Mouse (Mus musculus) limb, embryonic 12.5 days (tissue): ENCODE results near the gene Aif1. TPM values are rescaled to one million over a fixed set of nuclear protein-coding genes. Genes with fewer than 3 reads are reported as not detected.

Experiments used
- ATAC-seq: fragments of 200-750 bp; cut with Nextera tagmentation; 2 replicates; pipeline ENCODE4 v1.8.0; 2017; ENCODE audit warnings: low read depth, moderate TSS enrichment; ENCODE audit not compliant: insufficient number of reproducible peaks, insufficient read depth, low FRiP score, low TSS enrichment
- H3K27ac ChIP-seq: fragments of 300-500 bp; sonication (generic); 2 replicates; pipeline ENCODE4 v1.5.1; 2016; ENCODE audit warnings: mild to moderate bottlenecking, moderate library complexity
- H3K27me3 ChIP-seq: fragments of 300-500 bp; sonication (generic); 2 replicates; pipeline ENCODE4 v1.6.1; 2016; ENCODE audit warnings: mild to moderate bottlenecking, moderate library complexity
- H3K36me3 ChIP-seq: fragments of 300-500 bp; sonication (generic); 2 replicates; pipeline ENCODE4 v1.6.1; 2016; ENCODE audit warnings: mild to moderate bottlenecking, moderate library complexity
- H3K4me1 ChIP-seq: fragments of 300-500 bp; sonication (generic); replicated peaks from 2 replicates; pipeline ENCODE4 v1.6.1; 2016
- H3K4me2 ChIP-seq: fragments of 300-500 bp; sonication (generic); 2 replicates; pipeline ENCODE4 v1.6.1; 2016; ENCODE audit warnings: mild to moderate bottlenecking, moderate library complexity
- H3K4me3 ChIP-seq: fragments of 300-500 bp; sonication (generic); replicated peaks from 2 replicates; pipeline ENCODE4 v1.5.1; 2016; ENCODE audit warnings: mild to moderate bottlenecking
- H3K9ac ChIP-seq: fragments of 300-500 bp; sonication (generic); replicated peaks from 2 replicates; pipeline ENCODE4 v1.6.1; 2016; ENCODE audit warnings: mild to moderate bottlenecking, moderate library complexity
- H3K9me3 ChIP-seq: fragments of 300-500 bp; sonication (generic); 2 replicates; pipeline ENCODE4 v1.6.1; 2016; ENCODE audit warnings: mild to moderate bottlenecking, moderate library complexity
- WGBS: fragments of 180-500 bp; shearing (Covaris S2); methylation state at CpG from one replicate; pipeline ENCODE4 v1.1.7; 2016; 5-methylcytosine and 5-hydroxymethylcytosine counted together
- polyA plus RNA-seq: library from polyadenylated mRNA; unstranded; fragments of >200 nt; fragmentation: Nextera tagmentation; extraction: Ambion mirVana; gene quantifications from 2 replicates; pipeline ENCODE4 v1.2.1, GENCODE M21; 2016

The Aif1 gene
- polyA plus RNA-seq, 1 experiment from 2014 or later = 4.9 TPM

DNA sequence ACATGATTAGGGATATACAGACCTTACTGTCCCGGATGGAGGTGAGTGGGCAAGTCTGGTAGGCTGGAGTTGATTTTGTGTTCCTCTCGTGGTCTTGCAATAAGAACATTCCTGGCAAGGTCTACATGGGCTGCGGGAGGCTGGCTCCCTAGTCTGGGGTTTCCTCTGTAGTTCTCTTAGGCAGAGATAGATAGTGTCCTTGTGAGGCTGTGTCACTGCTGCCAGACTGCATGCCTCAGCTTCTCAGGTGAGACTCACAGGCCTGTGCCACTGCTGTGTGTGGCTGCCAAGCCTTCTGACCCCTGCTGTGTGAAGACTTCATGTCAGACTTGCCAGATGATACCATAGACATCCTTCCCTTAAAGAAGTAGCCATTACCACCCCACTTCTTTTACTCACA, 36.6 kb downstream of the Aif1 start:
- Histone ChIP-seq H3K4me1 (peaks cover 15% of the 10 kb centered on the region), H3K27me3 (no peaks in the 10 kb centered on the region), H3K9ac (0 out of 2 replicates have a peak overlapping the region, but pooled peaks have one; percentile 31), H3K4me3 (no peak overlapping the region), H3K4me2 (no peak overlapping the region), H3K9me3 (no peaks in the 10 kb centered on the region), H3K27ac (no peak overlapping the region), H3K36me3 (peaks cover 66% of the 10 kb centered on the region)
- WGBS = 89% methylated on average over 3 of the region's 3 CpGs
- ATAC-seq = no peak

DNA sequence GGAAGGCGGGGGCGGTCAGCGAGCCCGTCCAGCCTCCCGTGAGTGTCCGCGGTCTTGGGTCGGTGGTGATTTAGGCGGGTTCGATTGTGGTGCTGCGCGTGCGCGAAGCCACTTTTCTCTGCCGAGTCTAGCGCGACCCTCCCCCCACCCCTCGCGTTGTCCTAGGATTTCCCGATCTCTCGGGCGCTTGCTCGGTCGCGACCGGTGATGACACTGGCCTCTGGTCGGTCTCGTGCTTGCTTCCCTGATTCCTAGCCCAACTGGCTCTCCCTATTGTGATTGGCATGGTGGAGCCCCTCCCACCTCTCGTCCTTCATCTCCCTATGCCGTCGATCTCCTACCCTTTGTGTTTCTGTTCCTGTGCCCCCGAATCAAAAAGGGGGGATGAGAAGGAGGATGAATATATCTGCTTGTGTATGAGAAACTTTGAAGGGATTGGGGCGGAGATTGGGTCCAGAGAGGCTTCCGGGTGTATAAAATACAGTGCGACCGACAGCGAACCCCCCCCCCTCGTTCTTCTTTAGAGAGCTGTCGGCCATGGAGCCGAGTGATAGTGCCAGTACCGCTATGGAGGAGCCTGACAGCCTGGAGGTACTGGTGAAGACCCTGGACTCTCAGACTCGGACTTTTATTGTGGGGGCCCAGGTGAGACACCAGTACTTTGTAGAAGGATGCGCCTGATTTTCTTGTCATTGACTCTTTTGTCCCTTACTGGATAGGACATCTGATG, 40.1 kb downstream of the Aif1 start:
- Histone ChIP-seq H3K9ac (peak overlapping the region; percentile 81), H3K27ac (peak overlapping the region; percentile 91), H3K4me1 (peaks cover 15% of the 10 kb centered on the region), H3K4me3 (peak overlapping the region; percentile 79), H3K27me3 (no peaks in the 10 kb centered on the region), H3K9me3 (no peaks in the 10 kb centered on the region), H3K36me3 (peaks cover 31% of the 10 kb centered on the region), H3K4me2 (peak overlapping the region; percentile 96)
- WGBS = 1% methylated on average over 43 of the region's 43 CpGs
- ATAC-seq = peak; percentile 42

DNA sequence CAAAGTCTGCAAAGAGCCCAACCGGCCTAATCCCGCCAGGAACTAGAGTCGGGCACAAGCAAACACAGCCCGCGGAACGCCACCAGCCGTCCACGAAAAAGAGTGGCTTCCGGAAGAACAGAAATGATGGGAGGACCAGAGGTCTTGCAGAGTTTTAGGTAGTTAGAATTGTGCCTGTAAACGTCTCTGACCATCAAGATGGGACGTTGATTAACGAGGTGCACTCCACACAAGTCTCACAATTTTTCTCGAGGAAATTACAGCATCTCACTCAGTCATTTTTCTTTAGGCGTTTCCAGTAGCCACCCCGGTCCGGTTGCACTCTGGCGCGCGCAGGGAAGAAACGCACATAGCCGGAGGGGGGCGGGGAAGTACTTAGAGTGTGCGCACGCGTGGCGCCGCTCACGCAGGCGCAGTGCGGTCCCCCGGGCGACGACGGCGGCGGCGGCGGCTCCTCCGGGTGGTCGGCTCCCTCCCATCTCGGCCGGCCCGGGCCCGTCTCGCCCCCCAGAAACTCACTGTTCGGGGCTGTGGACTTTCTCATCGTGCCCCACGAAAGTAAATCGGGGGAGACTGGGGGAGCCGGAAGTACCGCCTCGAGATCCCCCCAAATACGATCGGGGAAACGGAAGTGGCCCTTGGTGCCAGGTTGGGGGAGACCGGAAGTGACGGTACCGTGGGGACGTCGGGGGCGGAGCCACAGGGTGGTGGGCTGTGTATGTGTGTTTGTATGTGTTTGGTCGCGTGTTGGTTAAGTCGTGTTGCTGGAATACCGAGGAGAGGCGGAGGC, 40.9 kb downstream of the Aif1 start, which contains the start of gene Bag6:
Bag6 (plus strand) TSS at position 378 of the 790 bp plus-strand sequence.
- peak within 1 kb of the TSS; percentile 91 for H3K27ac ChIP-seq
- no peaks in the 10 kb centered on the region for H3K27me3 ChIP-seq
- peaks cover 27% of the 10 kb centered on the region for H3K36me3 ChIP-seq
- H3K4me1 ChIP-seq = peaks cover 15% of the 10 kb centered on the region
- H3K4me3 ChIP-seq = peak within 1 kb of the TSS; percentile 79
- H3K9ac ChIP-seq = peak within 1 kb of the TSS; percentile 81
- peak within 1 kb of the TSS; percentile 96 for H3K4me2 ChIP-seq
- no peaks in the 10 kb centered on the region for H3K9me3 ChIP-seq
- ATAC-seq = peak; percentile 90
- WGBS = under 1% methylated on average over 66 of the region's 66 CpGs

DNA sequence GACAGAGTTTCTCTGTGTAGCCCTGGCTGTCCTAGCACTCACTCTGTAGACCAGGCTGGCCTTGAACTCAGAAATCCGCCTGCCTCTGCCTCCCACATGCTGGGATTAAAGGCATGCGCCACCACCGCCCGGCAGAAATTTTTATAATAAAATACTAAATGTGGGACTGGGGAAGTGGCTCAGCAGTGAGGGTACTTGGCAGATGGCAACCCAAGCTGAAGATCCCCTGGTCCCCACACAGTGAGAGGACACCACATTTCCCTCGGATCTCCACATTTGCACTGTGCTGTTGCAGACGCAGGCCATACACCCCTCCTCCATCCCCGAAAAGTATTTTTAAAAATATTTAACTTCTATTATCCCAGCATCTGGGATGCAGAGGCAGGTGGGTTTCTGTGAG, 42.4 kb downstream of the Aif1 start:
- Histone ChIP-seq H3K27ac (no peak overlapping the region), H3K9me3 (no peaks in the 10 kb centered on the region), H3K4me3 (no peak overlapping the region), H3K27me3 (no peaks in the 10 kb centered on the region), H3K9ac (no peak overlapping the region), H3K36me3 (peaks cover 25% of the 10 kb centered on the region), H3K4me2 (no peak overlapping the region), H3K4me1 (peaks cover 18% of the 10 kb centered on the region)
- WGBS = 93% methylated on average over 7 of the region's 7 CpGs
- ATAC-seq = no peak

DNA sequence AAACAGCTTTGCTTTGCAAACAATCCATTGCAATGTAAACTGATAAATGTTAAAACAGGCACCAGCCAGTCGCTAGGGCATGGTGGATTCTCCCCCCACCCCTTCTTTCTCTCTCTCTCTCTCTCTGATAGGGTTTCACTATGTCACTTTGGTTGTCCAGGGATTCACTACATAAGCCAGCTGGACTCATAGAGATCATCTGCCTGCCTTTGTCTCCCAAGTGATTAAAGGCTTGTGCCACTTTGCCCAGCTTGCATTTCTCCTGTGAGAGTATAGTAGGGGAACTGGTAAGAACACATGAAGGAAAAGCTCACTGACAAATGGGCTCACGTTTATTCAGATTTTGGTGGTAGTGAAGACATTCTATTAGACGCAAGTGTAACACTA, 43.7 kb downstream of the Aif1 start:
- H3K4me2 ChIP-seq = no peak overlapping the region
- no peak for ATAC-seq
- H3K27ac ChIP-seq = no peak overlapping the region
- peaks cover 24% of the 10 kb centered on the region for H3K36me3 ChIP-seq
- no peak overlapping the region for H3K4me3 ChIP-seq
- H3K4me1 ChIP-seq = peaks cover 23% of the 10 kb centered on the region
- H3K27me3 ChIP-seq = no peaks in the 10 kb centered on the region
- no peak overlapping the region for H3K9ac ChIP-seq
- H3K9me3 ChIP-seq = no peaks in the 10 kb centered on the region
- 82% methylated on average over 3 of the region's 3 CpGs for WGBS

DNA sequence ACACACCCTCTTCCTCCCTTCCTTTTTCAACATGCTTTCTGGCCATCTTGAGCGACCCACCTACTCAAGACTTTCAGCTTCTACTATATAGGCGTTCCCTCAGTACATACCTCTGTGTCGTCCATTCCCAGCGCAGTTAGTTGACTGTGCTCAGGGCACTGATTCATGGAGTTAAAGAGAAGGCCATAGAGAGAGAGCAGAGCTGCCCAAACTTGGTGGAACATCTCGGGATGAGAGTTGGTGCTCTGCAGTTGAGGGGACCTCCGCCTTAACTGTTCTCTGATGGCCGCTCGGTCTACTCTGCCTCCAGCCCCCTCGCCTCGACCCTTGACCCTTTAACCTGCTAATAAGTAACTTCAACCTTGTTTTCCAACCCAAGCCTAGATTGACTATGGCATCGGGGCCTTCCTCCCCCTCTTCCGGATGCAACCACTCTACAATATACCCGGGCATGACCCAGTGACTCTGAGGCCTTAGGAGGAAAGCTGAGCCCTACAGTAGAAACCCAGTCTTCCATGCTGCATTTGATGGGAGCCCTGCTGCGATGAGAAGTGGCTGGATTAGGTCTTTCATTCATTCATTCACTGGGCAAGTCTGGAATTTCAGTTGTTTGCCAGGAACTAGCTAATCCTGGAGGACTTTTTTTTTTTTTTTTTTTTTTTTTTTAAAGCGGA, 44.2 kb downstream of the Aif1 start, which contains the start of gene Apom:
Apom (minus strand) TSS at position 551 of the 674 bp plus-strand sequence.
- H3K9ac ChIP-seq = no peak within 1 kb of the TSS
- ATAC-seq = no peak
- peaks cover 23% of the 10 kb centered on the region for H3K4me1 ChIP-seq
- no peaks in the 10 kb centered on the region for H3K9me3 ChIP-seq
- no peak within 1 kb of the TSS for H3K4me3 ChIP-seq
- H3K27ac ChIP-seq = no peak within 1 kb of the TSS
- 85% methylated on average over 15 of the region's 15 CpGs for WGBS
- no peak within 1 kb of the TSS for H3K4me2 ChIP-seq
- peaks cover 24% of the 10 kb centered on the region for H3K36me3 ChIP-seq
- no peaks in the 10 kb centered on the region for H3K27me3 ChIP-seq

DNA sequence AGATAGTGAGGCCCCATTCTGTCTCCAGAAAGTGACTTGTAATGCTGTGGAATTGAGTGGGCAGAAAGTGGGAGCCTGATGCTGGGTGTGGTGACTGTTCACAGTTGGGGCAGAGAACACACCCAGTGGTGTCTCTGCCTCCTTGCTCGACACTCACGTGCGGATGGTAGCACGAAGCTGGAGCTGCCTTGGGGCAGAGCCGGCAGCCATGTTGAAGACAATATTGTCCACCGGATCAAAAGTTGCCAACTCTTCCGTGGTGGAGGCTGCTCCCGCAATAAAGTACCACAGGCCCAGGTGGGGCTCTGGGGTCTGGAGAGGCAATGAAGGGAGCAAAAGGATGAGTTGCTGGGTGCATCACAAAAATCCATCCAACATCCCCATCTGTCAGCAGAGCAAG, 44.8 kb downstream of the Aif1 start:
- no peaks in the 10 kb centered on the region for H3K9me3 ChIP-seq
- H3K9ac ChIP-seq = no peak overlapping the region
- H3K4me2 ChIP-seq = no peak overlapping the region
- no peak for ATAC-seq
- H3K27ac ChIP-seq = no peak overlapping the region
- H3K4me3 ChIP-seq = no peak overlapping the region
- H3K27me3 ChIP-seq = no peaks in the 10 kb centered on the region
- 93% methylated on average over 8 of the region's 8 CpGs for WGBS
- peaks cover 24% of the 10 kb centered on the region for H3K36me3 ChIP-seq
- peaks cover 19% of the 10 kb centered on the region for H3K4me1 ChIP-seq

DNA sequence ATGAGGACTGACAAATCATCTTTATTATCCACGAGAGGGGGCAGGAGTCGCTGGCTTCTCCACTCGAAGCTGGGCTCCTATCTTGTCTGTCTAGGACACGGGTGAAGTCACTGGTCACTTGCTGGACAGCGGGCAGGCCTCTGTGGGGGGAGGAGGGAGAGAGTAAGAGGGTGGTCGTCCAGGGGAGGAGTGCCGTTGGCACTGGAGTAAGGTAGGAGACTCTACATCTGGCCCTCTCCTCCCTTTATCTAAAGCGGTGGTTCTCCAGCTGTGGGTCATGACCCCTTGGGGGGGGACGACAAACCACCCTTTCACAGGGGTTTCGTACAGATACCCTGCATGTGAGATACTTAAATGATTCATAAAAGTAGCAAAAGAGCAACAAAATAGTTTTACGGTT, 46.9 kb downstream of the Aif1 start:
- no peak overlapping the region for H3K27ac ChIP-seq
- WGBS = 71% methylated on average over 11 of the region's 11 CpGs
- H3K4me3 ChIP-seq = no peak overlapping the region
- no peaks in the 10 kb centered on the region for H3K9me3 ChIP-seq
- no peaks in the 10 kb centered on the region for H3K27me3 ChIP-seq
- peaks cover 34% of the 10 kb centered on the region for H3K36me3 ChIP-seq
- H3K4me2 ChIP-seq = no peak overlapping the region
- peaks cover 29% of the 10 kb centered on the region for H3K4me1 ChIP-seq
- H3K9ac ChIP-seq = peak overlapping the region; percentile 18; the same call in 1 of the 2 replicates
- no peak for ATAC-seq

DNA sequence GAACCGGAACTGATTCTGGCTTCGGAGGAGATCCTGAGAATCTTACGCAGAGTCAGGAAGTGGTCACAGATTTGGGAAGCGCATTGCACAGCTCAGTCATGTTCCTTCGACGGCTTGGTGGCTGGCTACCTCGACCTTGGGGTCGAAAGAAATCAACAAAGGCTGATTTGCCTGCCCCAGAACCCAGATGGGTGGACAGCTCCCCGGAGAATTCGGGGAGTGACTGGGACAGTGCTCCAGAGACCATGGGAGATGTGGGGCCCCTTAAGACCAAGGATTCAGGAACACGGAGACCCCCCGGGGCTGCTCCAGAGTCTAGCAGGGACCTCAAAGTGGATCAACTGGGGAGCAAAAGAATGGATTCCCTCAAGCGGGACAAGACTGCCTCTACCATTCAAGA, 48.9 kb downstream of the Aif1 start:
- Histone ChIP-seq H3K9ac (peak overlapping the region; percentile 82), H3K27me3 (no peaks in the 10 kb centered on the region), H3K4me2 (peak overlapping the region; percentile 82), H3K27ac (peak overlapping the region; percentile 85; the same call in 1 of the 2 replicates), H3K4me3 (peak overlapping the region; percentile 70), H3K9me3 (no peaks in the 10 kb centered on the region), H3K36me3 (peaks cover 45% of the 10 kb centered on the region), H3K4me1 (peaks cover 32% of the 10 kb centered on the region)
- ATAC-seq = no peak
- WGBS = 78% methylated on average over 13 of the region's 13 CpGs

DNA sequence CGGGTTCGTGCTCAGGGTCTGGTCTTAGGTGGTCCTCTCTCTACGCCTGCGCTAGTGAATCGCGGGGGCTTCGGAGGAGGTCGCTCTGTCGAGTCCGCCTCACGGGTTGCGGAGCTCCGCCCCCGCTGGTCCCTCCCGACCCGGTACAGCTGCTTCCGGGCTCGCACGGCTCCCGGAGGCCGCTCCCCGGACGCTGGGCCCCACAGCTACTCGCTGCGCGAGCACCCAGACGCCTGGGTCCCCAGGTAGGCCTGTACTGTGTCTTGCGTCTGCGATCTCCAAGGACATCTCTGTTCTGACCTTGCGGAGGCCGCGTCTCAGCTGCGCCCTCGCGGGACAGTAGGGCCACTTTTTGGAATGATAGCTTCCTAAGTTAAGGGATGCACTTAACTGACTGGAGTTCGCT, 49.7 kb downstream of the Aif1 start, which contains the start of gene D17H6S53E:
D17H6S53E (plus strand) TSS at position 168 of the 406 bp plus-strand sequence.
- Histone ChIP-seq H3K4me1 (peaks cover 33% of the 10 kb centered on the region), H3K9ac (peak within 1 kb of the TSS; percentile 82), H3K36me3 (peaks cover 45% of the 10 kb centered on the region), H3K27ac (peak within 1 kb of the TSS; percentile 85), H3K4me2 (peak within 1 kb of the TSS; percentile 82), H3K9me3 (no peaks in the 10 kb centered on the region), H3K27me3 (no peaks in the 10 kb centered on the region), H3K4me3 (peak within 1 kb of the TSS; percentile 70)
- WGBS = under 1% methylated on average over 36 of the region's 36 CpGs
- ATAC-seq = peak; percentile 21; the same call in 1 of the 2 replicates

DNA sequence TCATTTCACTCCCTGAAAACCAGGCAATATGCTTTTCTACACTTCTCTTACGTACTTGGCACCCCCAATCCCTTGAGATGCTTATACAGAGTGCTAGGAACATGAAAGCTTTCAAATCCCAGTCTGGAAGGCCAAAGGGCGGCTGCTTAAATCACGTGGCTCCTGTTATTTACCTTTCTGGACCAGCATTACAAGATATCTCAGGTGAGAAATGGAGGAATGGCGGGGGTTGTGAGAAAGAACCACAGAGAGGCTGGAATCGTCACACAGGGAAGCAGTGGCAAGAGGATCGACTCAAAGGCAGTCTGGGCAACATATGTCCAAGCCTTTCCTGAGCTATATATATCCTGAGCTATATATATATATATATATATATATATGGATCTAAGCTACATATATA, 50.3 kb downstream of the Aif1 start:
- Histone ChIP-seq H3K27ac (peak overlapping the region; percentile 64; the same call in 1 of the 2 replicates), H3K4me1 (peaks cover 33% of the 10 kb centered on the region)

More for the DNA sequence above, 50.3 kb downstream of the Aif1 start:
- peak overlapping the region; percentile 82 for H3K4me2 ChIP-seq
- no peak for ATAC-seq
- H3K9ac ChIP-seq = peak overlapping the region; percentile 82
- H3K36me3 ChIP-seq = peaks cover 45% of the 10 kb centered on the region
- WGBS = 27% methylated on average over 6 of the region's 6 CpGs
- peak overlapping the region; percentile 70 for H3K4me3 ChIP-seq
- H3K27me3 ChIP-seq = no peaks in the 10 kb centered on the region
- no peaks in the 10 kb centered on the region for H3K9me3 ChIP-seq
